Mouse (Mus musculus) ES-E14 (cell line): ENCODE data around the gene Art1. TPM values are rescaled to one million over a fixed set of nuclear protein-coding genes. Genes with fewer than 3 reads are reported as not detected.

ENCODE experiments used
- DNase-seq: peaks from one replicate; pipeline ENCODE4 v3.0.0-alpha.2; 2013; ENCODE audit warnings: low read depth, low spot score
- H3K27ac ChIP-seq: 2 replicates; pipeline ENCODE4 v1.5.1; 2012; ENCODE audit warnings: low read depth, mild to moderate bottlenecking, low read length, moderate library complexity, mixed read lengths; ENCODE audit not compliant: poor library complexity, insufficient read depth, severe bottlenecking
- H3K36me3 ChIP-seq: 2 replicates; pipeline ENCODE4 v1.6.1; 2012; ENCODE audit warnings: mild to moderate bottlenecking, low read length, moderate library complexity, mixed read lengths; ENCODE audit not compliant: control insufficient read depth, poor library complexity, insufficient read depth, severe bottlenecking
- H3K4me1 ChIP-seq, 2 experiments: fragments of 150-350 bp in 1 of 2; sonication (generic) in 1 of 2; 2 replicates each; pipeline ENCODE4 v1.6.1; 2012; ENCODE audit warnings: low read length in 2 of 2, mild to moderate bottlenecking in 1 of 2, mixed read lengths in 1 of 2; ENCODE audit not compliant: control insufficient read depth in 2 of 2, insufficient read depth in 2 of 2, poor library complexity in 1 of 2
- H3K4me3 ChIP-seq, 2 experiments: fragments of 150-350 bp in 1 of 2; sonication (generic) in 1 of 2; 2 replicates each; pipeline ENCODE4 v1.5.1; 2012; ENCODE audit warnings: low read length in 2 of 2, low read depth in 1 of 2, mild to moderate bottlenecking in 1 of 2, mixed read lengths in 1 of 2; ENCODE audit not compliant: insufficient read depth in 1 of 2, poor library complexity in 1 of 2, severe bottlenecking in 1 of 2
- H3K9ac ChIP-seq: 2 replicates; pipeline ENCODE4 v1.6.1; 2012; ENCODE audit warnings: low read depth, mild to moderate bottlenecking, low read length, mixed read lengths; ENCODE audit not compliant: poor library complexity, insufficient read depth, severe bottlenecking
- H3K9me3 ChIP-seq: fragments of 150-350 bp; sonication (generic); 2 replicates; pipeline ENCODE4 v1.6.1; 2012; ENCODE audit warnings: low read depth, mild to moderate bottlenecking, low read length; ENCODE audit not compliant: control insufficient read depth, insufficient read depth
- CHD2 ChIP-seq: IDR thresholded peaks from 2 replicates; pipeline ENCODE4 v1.6.1; 2014; ENCODE audit warnings: mild to moderate bottlenecking, low read depth, low read length, inconsistent platforms
- HCFC1 ChIP-seq: IDR thresholded peaks from 2 replicates; pipeline ENCODE4 v1.6.1; 2012; ENCODE audit warnings: low read length, inconsistent platforms, borderline replicate concordance; ENCODE audit not compliant: insufficient read depth
- MAFK ChIP-seq: IDR thresholded peaks from 2 replicates; pipeline ENCODE4 v1.6.1; 2014; ENCODE audit warnings: mild to moderate bottlenecking, low read depth, low read length, inconsistent platforms; ENCODE audit not compliant: insufficient read depth
- ZC3H11A ChIP-seq: IDR thresholded peaks from 2 replicates; pipeline ENCODE4 v1.6.1; 2012; ENCODE audit warnings: low read depth, mild to moderate bottlenecking, inconsistent platforms, low read length, borderline replicate concordance
- ZNF384 ChIP-seq: IDR thresholded peaks from 2 replicates; pipeline ENCODE4 v1.6.1; 2012; ENCODE audit warnings: low read depth, low read length, inconsistent platforms
- in situ Hi-C, 2 experiments: fragments of 600-800 bp; cut with MboI; formaldehyde crosslinking; loops; one replicate each; pipeline ENCODE4 v1.15.1; 2025; ENCODE audit warnings: low sequenced_read_pairs in 2 of 2, inconsistent platforms in 1 of 2; ENCODE audit not compliant: unreplicated experiment in 2 of 2
- total RNA-seq: library from RNA; depleted of rRNA; stranded (reverse); fragments of 300-350 nt; gene quantifications from 2 replicates; pipeline ENCODE4 v1.2.3, GENCODE M21; 2012

The Art1 gene
- total RNA-seq, 1 experiment, result 0.45 TPM

GRCm38 (mm10) chr7:102065046-102065891, 36.3 kb upstream of the Art1 start, which contains the start of the genes Rnf121, Xndc1 and Xntrpc:
Rnf121 (minus strand) TSS chr7:102065469.
Xndc1 (plus strand) TSS chr7:102065511.
Xntrpc (plus strand) TSS chr7:102065713.
- Histone ChIP-seq H3K4me1 (no peaks in the 10 kb centered on the region), H3K9ac (peak within 1 kb of the TSS; percentile 90), H3K27ac (peak within 1 kb of the TSS; percentile 75), H3K4me3 (peak within 1 kb of the TSS; percentile 80 to 83), H3K36me3 (no peaks in the 10 kb centered on the region), H3K9me3 (no peaks in the 10 kb centered on the region)
- TF ChIP-seq ZNF384, result peak; percentile 88
- TF ChIP-seq ZC3H11A, result no peak
- peak; percentile 92 for TF ChIP-seq CHD2
- TF ChIP-seq MAFK, result 0 out of 2 replicates have a peak, but pooled peaks have one; percentile 34
- TF ChIP-seq HCFC1, result peak; percentile 93
- in situ Hi-C loops, result no loop called here
- peak; percentile 83 for DNase-seq

GRCm38 (mm10) chr7:102066363-102066762, 35.2 kb upstream of the Art1 start:
- in situ Hi-C loops, result no loop called here
- no peak overlapping the region for H3K27ac ChIP-seq

DNA sequence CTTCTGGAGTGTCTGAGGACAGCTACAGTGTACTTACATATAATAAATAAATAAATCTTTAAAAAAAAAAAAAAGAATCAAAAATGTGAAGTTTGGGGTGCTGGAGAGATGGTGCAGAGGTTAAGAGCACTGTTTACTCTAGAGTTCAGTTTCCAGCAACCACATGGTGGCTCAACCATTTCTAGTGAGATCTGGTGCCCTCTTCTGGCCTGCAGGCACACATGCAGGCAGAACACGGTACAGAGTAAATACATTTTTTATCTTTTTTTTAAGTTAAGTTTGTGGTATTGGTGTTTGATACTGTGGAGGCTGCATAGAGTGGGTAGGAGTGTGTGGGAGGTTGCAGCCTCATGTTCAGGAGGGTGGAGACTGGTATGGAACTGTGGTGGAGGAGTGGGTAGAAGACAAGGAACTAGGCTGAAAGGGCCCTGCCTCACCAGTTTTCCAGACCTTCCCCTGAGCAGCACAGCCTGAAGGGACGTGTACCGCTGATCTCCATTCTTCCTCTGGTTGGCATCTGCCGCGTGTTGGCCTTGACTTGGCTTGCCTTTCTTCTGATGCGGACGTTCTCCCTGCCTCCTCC, 24.7 kb upstream of the Art1 start:
- Histone ChIP-seq H3K36me3 (peaks cover 41% of the 10 kb centered on the region), H3K9ac (no peak overlapping the region), H3K4me3 (no peak overlapping the region), H3K27ac (no peak overlapping the region), H3K9me3 (no peaks in the 10 kb centered on the region), H3K4me1 (peaks cover 0 to 2% of the 10 kb centered on the region in 2 experiments; a peak in 1 of 4 replicates)
- TF ChIP-seq ZNF384 (no peak), MAFK (no peak), HCFC1 (no peak), CHD2 (no peak), ZC3H11A (no peak)
- in situ Hi-C loops, result loop anchor here in 1 of 2 experiments (10.0 kb wide), 1 partner anchor 152 kb away; no protein-coding TSS in a partner anchor
- no peak for DNase-seq

More at GRCm38 (mm10) chr7:102066363-102066762, 35.2 kb upstream of the Art1 start:
- DNase-seq, result no peak
- Histone ChIP-seq H3K9me3 (no peaks in the 10 kb centered on the region), H3K36me3 (peaks cover 2% of the 10 kb centered on the region; the same call in 1 of the 2 replicates), H3K9ac (peak overlapping the region; percentile 90; the same call in 1 of the 2 replicates), H3K4me3 (peak overlapping the region; percentile 80 to 83), H3K4me1 (no peaks in the 10 kb centered on the region)
- no peak for TF ChIP-seq ZC3H11A
- TF ChIP-seq ZNF384, result no peak
- TF ChIP-seq CHD2, result no peak
- no peak for TF ChIP-seq MAFK
- no peak for TF ChIP-seq HCFC1

DNA sequence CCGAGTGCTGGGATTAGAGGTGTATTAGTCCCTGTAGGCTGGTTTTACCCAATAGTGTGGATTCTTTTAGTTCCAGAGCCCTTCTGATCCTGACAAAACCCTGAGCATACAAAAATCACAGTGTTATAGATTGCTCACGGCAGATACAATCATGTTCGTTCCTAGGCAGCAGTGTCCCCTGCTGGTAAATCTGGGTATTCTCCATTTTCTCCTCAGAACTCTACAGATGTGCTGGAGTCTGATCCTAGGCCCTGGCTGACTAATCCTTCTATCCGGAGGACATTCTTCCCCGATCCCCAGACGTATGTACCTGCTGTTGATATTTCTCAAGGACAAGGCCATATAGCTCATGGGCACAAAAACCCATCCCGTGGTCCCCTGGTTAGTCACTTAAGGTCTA, 23.0 kb upstream of the Art1 start:
- in situ Hi-C loops, result loop anchor here in 1 of 2 experiments (10.0 kb wide), 1 partner anchor 154 kb away; no protein-coding TSS in a partner anchor
- TF ChIP-seq ZC3H11A (no peak), MAFK (no peak), HCFC1 (no peak), CHD2 (no peak), ZNF384 (no peak)
- no peak overlapping the region for H3K9ac ChIP-seq
- peaks cover 0 to 2% of the 10 kb centered on the region in 2 experiments; a peak in 1 of 4 replicates for H3K4me1 ChIP-seq
- DNase-seq, result no peak
- H3K4me3 ChIP-seq, result no peak overlapping the region
- H3K9me3 ChIP-seq, result no peaks in the 10 kb centered on the region
- peaks cover 41% of the 10 kb centered on the region for H3K36me3 ChIP-seq
- no peak overlapping the region for H3K27ac ChIP-seq
